Mouse (Mus musculus) liver, adult 2 months (tissue): ENCODE measurements around the gene Grsf1. TPM values are rescaled to one million over a fixed set of nuclear protein-coding genes. Genes with fewer than 3 reads are reported as not detected.
A peak's percentile ranks its signal among the peaks of the same experiment; 100 is the strongest.

Experiments used
- DNase-seq: peaks from one replicate; pipeline ENCODE4 v3.0.0-alpha.2; 2011; ENCODE audit warnings: low read depth, low spot score; ENCODE audit errors: extremely low read depth
- H3K27ac ChIP-seq: fragments of 200-500 bp; replicated peaks from 2 replicates; pipeline ENCODE4 v1.5.1; 2012; ENCODE audit warnings: low read depth, mild to moderate bottlenecking, control low read depth, inconsistent platforms, low read length; ENCODE audit not compliant: insufficient read depth
- H3K27me3 ChIP-seq: fragments of 200-500 bp; 2 replicates; pipeline ENCODE4 v1.6.1; 2012; ENCODE audit warnings: mild to moderate bottlenecking, moderate library complexity, low read length, inconsistent platforms; ENCODE audit not compliant: control insufficient read depth, insufficient read depth
- H3K36me3 ChIP-seq: fragments of 200-500 bp; 2 replicates; pipeline ENCODE4 v1.6.1; 2012; ENCODE audit warnings: low read length, inconsistent platforms; ENCODE audit not compliant: control insufficient read depth, insufficient read depth
- H3K4me1 ChIP-seq: fragments of 200-500 bp; 2 replicates; pipeline ENCODE4 v1.6.1; 2011; ENCODE audit warnings: low read length; ENCODE audit not compliant: control insufficient read depth, insufficient read depth
- H3K4me3 ChIP-seq: fragments of 200-500 bp; 2 replicates; pipeline ENCODE4 v1.5.1; 2011; ENCODE audit warnings: low read depth, mild to moderate bottlenecking, control low read depth, low read length, moderate library complexity; ENCODE audit not compliant: insufficient read depth
- H3K79me2 ChIP-seq: fragments of 200-500 bp; 2 replicates; pipeline ENCODE4 v1.6.1; 2012; ENCODE audit warnings: inconsistent platforms, mild to moderate bottlenecking, low read length, moderate library complexity; ENCODE audit not compliant: control insufficient read depth, insufficient read depth
- H3K9ac ChIP-seq: fragments of 200-500 bp; 2 replicates; pipeline ENCODE4 v1.6.1; 2012; ENCODE audit warnings: low read depth, mild to moderate bottlenecking, control low read depth, inconsistent platforms, low read length
- CTCF ChIP-seq: fragments of 200-500 bp; IDR thresholded peaks from 2 replicates; pipeline ENCODE4 v1.5.1; 2011; ENCODE audit warnings: low read depth, low read length, control low read depth
- POLR2A ChIP-seq: fragments of 200-500 bp; IDR thresholded peaks from 2 replicates; pipeline ENCODE4 v1.6.1; 2011; ENCODE audit warnings: low read length, control low read depth; ENCODE audit not compliant: insufficient read depth; ENCODE audit errors: extremely low read depth
- WGBS: fragments of 180-500 bp; shearing (Covaris S2); methylation state at CpG from one replicate; pipeline ENCODE4 v1.1.7; 2018; 5-methylcytosine and 5-hydroxymethylcytosine counted together
- polyA plus RNA-seq: library from polyadenylated mRNA; depleted of rRNA; stranded (reverse); fragments of >200 nt; gene quantifications from 2 replicates; pipeline ENCODE4 v1.2.3, GENCODE M21; 2012
- total RNA-seq: library from RNA; depleted of rRNA; stranded (reverse); fragments of >200 nt; gene quantifications from 2 replicates; pipeline ENCODE4 v1.2.3, GENCODE M21; 2014

Gene Grsf1
- total and polyA plus RNA-seq, 2 experiments: 32.7 to 57.9 TPM

- Histone ChIP-seq H3K27me3 (no peaks in the 10 kb centered on the region), H3K9ac (peak within 1 kb of the TSS; percentile 98), H3K36me3 (no peaks in the 10 kb centered on the region), H3K4me3 (peak within 1 kb of the TSS; percentile 77), H3K4me1 (peaks cover 13% of the 10 kb centered on the region), H3K79me2 (peaks cover 22% of the 10 kb centered on the region), H3K27ac (peak within 1 kb of the TSS; percentile 89)
- peak; percentile 85 for DNase-seq
- under 1% methylated on average over 53 of the region's 54 CpGs for WGBS
- TF ChIP-seq POLR2A (peak; percentile 84), CTCF (no peak)
These were observed 44.4 kb upstream of the Grsf1 start, which contains the start of gene Mob1b for GRCm38 (mm10) chr5:88720116-88721002. Gene Mob1b (plus strand): TSS chr5:88720855.

- 92% methylated on average over 2 of the region's 2 CpGs for WGBS
- Histone ChIP-seq H3K27ac (no peak overlapping the region), H3K27me3 (no peaks in the 10 kb centered on the region), H3K4me3 (no peak overlapping the region), H3K4me1 (0 out of 2 replicates have a peak, but pooled peaks cover 5% of the 10 kb centered on the region), H3K79me2 (peaks cover 12% of the 10 kb centered on the region), H3K36me3 (no peaks in the 10 kb centered on the region), H3K9ac (no peak overlapping the region)
- no peak for DNase-seq
- no peak for TF ChIP-seq POLR2A
- no peak for TF ChIP-seq CTCF
These were observed 41.0 kb upstream of the Grsf1 start for GRCm38 (mm10) chr5:88716983-88717382.

- TF ChIP-seq POLR2A (no peak), CTCF (no peak)
- 77% methylated on average over 6 of the region's 6 CpGs for WGBS
These were observed 36.4 kb upstream of the Grsf1 start for GRCm38 (mm10) chr5:88712328-88712727.

GRCm38 (mm10) chr5:88711618-88712224 lies 35.8 kb upstream of the Grsf1 start:
- 63% methylated on average over 10 of the region's 10 CpGs for WGBS
- Histone ChIP-seq H3K36me3 (no peaks in the 10 kb centered on the region), H3K27ac (no peak overlapping the region), H3K9ac (no peak overlapping the region), H3K4me1 (no peaks in the 10 kb centered on the region), H3K4me3 (no peak overlapping the region), H3K27me3 (no peaks in the 10 kb centered on the region), H3K79me2 (no peaks in the 10 kb centered on the region)
- DNase-seq: no peak
- TF ChIP-seq POLR2A (no peak), CTCF (no peak)

More at GRCm38 (mm10) chr5:88712328-88712727, 36.4 kb upstream of the Grsf1 start:
- H3K9ac ChIP-seq: no peak overlapping the region
- no peaks in the 10 kb centered on the region for H3K4me1 ChIP-seq
- no peak overlapping the region for H3K4me3 ChIP-seq
- DNase-seq: no peak
- H3K79me2 ChIP-seq: no peaks in the 10 kb centered on the region
- no peaks in the 10 kb centered on the region for H3K36me3 ChIP-seq
- H3K27me3 ChIP-seq: no peaks in the 10 kb centered on the region
- no peak overlapping the region for H3K27ac ChIP-seq

GRCm38 (mm10) chr5:88711128-88711527 lies 35.2 kb upstream of the Grsf1 start:
- H3K27me3 ChIP-seq: no peaks in the 10 kb centered on the region
- no peak overlapping the region for H3K27ac ChIP-seq
- no peak overlapping the region for H3K4me3 ChIP-seq
- TF ChIP-seq CTCF (no peak), POLR2A (no peak)
- H3K4me1 ChIP-seq: no peaks in the 10 kb centered on the region
- no peaks in the 10 kb centered on the region for H3K79me2 ChIP-seq
- H3K9ac ChIP-seq: no peak overlapping the region
- DNase-seq: no peak
- no peaks in the 10 kb centered on the region for H3K36me3 ChIP-seq

GRCm38 (mm10) chr5:88703551-88703950 lies 27.6 kb upstream of the Grsf1 start:
- H3K4me3 ChIP-seq: no peak overlapping the region
- no peaks in the 10 kb centered on the region for H3K27me3 ChIP-seq
- H3K36me3 ChIP-seq: no peaks in the 10 kb centered on the region
- 94% methylated on average over 4 of the region's 4 CpGs for WGBS
- no peak for TF ChIP-seq CTCF
- TF ChIP-seq POLR2A: no peak
- no peak for DNase-seq
- peaks cover 4% of the 10 kb centered on the region; the same call in 1 of the 2 replicates for H3K4me1 ChIP-seq
- H3K27ac ChIP-seq: no peak overlapping the region
- H3K79me2 ChIP-seq: no peaks in the 10 kb centered on the region
- H3K9ac ChIP-seq: no peak overlapping the region
